Mouse (Mus musculus) MEL (cell line): Measurements from ENCODE around the gene A030014E15Rik. TPM values are rescaled to one million over a fixed set of nuclear protein-coding genes. Genes with fewer than 3 reads are reported as not detected.
"Not testable (repeated sequence)": the region's sequence is repeated elsewhere in the genome, so short reads cannot be mapped to it uniquely, and the experiment has no call there.

Source experiments
- DNase-seq: peaks from one replicate; pipeline ENCODE4 v3.0.0; 2011; ENCODE audit warnings: low read depth, low spot score
- H3K27ac ChIP-seq: 2 replicates; pipeline ENCODE4 v1.5.1; 2012; ENCODE audit warnings: low read depth, mild to moderate bottlenecking, control low read depth, low read length, moderate library complexity; ENCODE audit not compliant: control insufficient read depth
- H3K27me3 ChIP-seq, 2 experiments: fragments of 150-350 bp in 1 of 2; sonication (generic) in 1 of 2; 2 replicates each; pipeline ENCODE4 v1.6.1; 2012; ENCODE audit warnings: low read length in 2 of 2, mild to moderate bottlenecking in 2 of 2, improper control_type of control experiment in 1 of 2, moderate library complexity in 1 of 2; ENCODE audit not compliant: insufficient read depth in 2 of 2, control insufficient read depth in 1 of 2
- H3K36me3 ChIP-seq, 2 experiments: 2 replicates each; pipeline ENCODE4 v1.6.1; 2012 to 2014; ENCODE audit warnings: low read length in 2 of 2, improper control_type of control experiment in 1 of 2, inconsistent platforms in 1 of 2, mild to moderate bottlenecking in 1 of 2; ENCODE audit not compliant: insufficient read depth in 2 of 2, control insufficient read depth in 1 of 2
- H3K4me1 ChIP-seq, 2 experiments: fragments of 150-350 bp in 1 of 2; sonication (generic) in 1 of 2; 2 replicates each; pipeline ENCODE4 v1.6.1; 2012; ENCODE audit warnings: low read length in 2 of 2, improper control_type of control experiment in 1 of 2, mild to moderate bottlenecking in 1 of 2; ENCODE audit not compliant: insufficient read depth in 2 of 2, control insufficient read depth in 1 of 2
- H3K4me3 ChIP-seq, 2 experiments: fragments of 150-350 bp in 1 of 2; sonication (generic) in 1 of 2; 2 replicates each; pipeline ENCODE4 v1.5.1; 2012; ENCODE audit warnings: low read depth in 2 of 2, low read length in 2 of 2, mild to moderate bottlenecking in 2 of 2, moderate library complexity in 2 of 2, control low read depth in 1 of 2, improper control_type of control experiment in 1 of 2; ENCODE audit not compliant: control insufficient read depth in 1 of 2, insufficient read depth in 1 of 2
- H3K79me2 ChIP-seq: 2 replicates; pipeline ENCODE4 v1.6.1; 2012; ENCODE audit warnings: mild to moderate bottlenecking, low read length, moderate library complexity; ENCODE audit not compliant: control insufficient read depth, poor library complexity, insufficient read depth
- H3K9ac ChIP-seq: 2 replicates; pipeline ENCODE4 v1.6.1; 2012; ENCODE audit warnings: low read depth, mild to moderate bottlenecking, control low read depth, low read length, moderate library complexity; ENCODE audit not compliant: control insufficient read depth, poor library complexity, severe bottlenecking
- H3K9me3 ChIP-seq: fragments of 150-350 bp; sonication (generic); replicated peaks from 2 replicates; pipeline ENCODE4 v1.6.1; 2012; ENCODE audit warnings: mild to moderate bottlenecking, low read length, improper control_type of control experiment, moderate library complexity; ENCODE audit not compliant: insufficient read depth
- CHD1 ChIP-seq: IDR thresholded peaks from 2 replicates; pipeline ENCODE4 v1.6.1; 2012; ENCODE audit warnings: low read depth, mild to moderate bottlenecking, inconsistent platforms, low read length, improper control_type of control experiment
- E2F4 ChIP-seq: IDR thresholded peaks from 2 replicates; pipeline ENCODE4 v1.6.1; 2011; ENCODE audit warnings: low read depth, low read length, improper control_type of control experiment, borderline replicate concordance
- ELF1 ChIP-seq: IDR thresholded peaks from 2 replicates; pipeline ENCODE4 v1.6.1; 2014; ENCODE audit warnings: low read depth, mild to moderate bottlenecking, inconsistent platforms, low read length, improper control_type of control experiment, moderate library complexity
- ETS1 ChIP-seq: IDR thresholded peaks from 2 replicates; pipeline ENCODE4 v1.6.1; 2012; ENCODE audit warnings: low read depth, mild to moderate bottlenecking, inconsistent platforms, low read length, improper control_type of control experiment, moderate library complexity
- GABPA ChIP-seq: IDR thresholded peaks from 2 replicates; pipeline ENCODE4 v1.6.1; 2012; ENCODE audit warnings: low read depth, mild to moderate bottlenecking, inconsistent platforms, low read length, improper control_type of control experiment, moderate library complexity
- GATA1 ChIP-seq: IDR thresholded peaks from 2 replicates; pipeline ENCODE4 v1.6.1; 2011; ENCODE audit warnings: low read depth, low read length, improper control_type of control experiment
- HCFC1 ChIP-seq: IDR thresholded peaks from 2 replicates; pipeline ENCODE4 v1.6.1; 2012; ENCODE audit warnings: low read depth, mild to moderate bottlenecking, inconsistent platforms, low read length, improper control_type of control experiment, moderate library complexity
- MXI1 ChIP-seq: IDR thresholded peaks from 2 replicates; pipeline ENCODE4 v1.6.1; 2011; ENCODE audit warnings: mild to moderate bottlenecking, low read depth, low read length, improper control_type of control experiment
- NRF1 ChIP-seq: IDR thresholded peaks from 2 replicates; pipeline ENCODE4 v1.6.1; 2014; ENCODE audit warnings: low read depth, mild to moderate bottlenecking, inconsistent platforms, low read length, improper control_type of control experiment, moderate library complexity; ENCODE audit not compliant: poor library complexity, insufficient read depth, severe bottlenecking
- POLR2A ChIP-seq, 2 experiments: IDR thresholded peaks; 2 replicates each; pipeline ENCODE4 v1.6.1; 2011 to 2012; ENCODE audit warnings: low read length in 2 of 2, mild to moderate bottlenecking in 2 of 2, control low read depth in 1 of 2, improper control_type of control experiment in 1 of 2, low read depth in 1 of 2, moderate library complexity in 1 of 2; ENCODE audit not compliant: control insufficient read depth in 1 of 2, insufficient read depth in 1 of 2, poor library complexity in 1 of 2
- POLR2AphosphoS2 ChIP-seq: IDR thresholded peaks from 2 replicates; pipeline ENCODE4 v1.6.1; 2011; ENCODE audit warnings: low read length, improper control_type of control experiment
- TAL1 ChIP-seq: IDR thresholded peaks from 2 replicates; pipeline ENCODE4 v1.6.1; 2012; ENCODE audit warnings: mild to moderate bottlenecking, inconsistent platforms, low read length, moderate library complexity, mixed read lengths
- TBP ChIP-seq: IDR thresholded peaks from 2 replicates; pipeline ENCODE4 v1.8.0; 2011; ENCODE audit warnings: low read depth, low read length, improper control_type of control experiment
- TCF12 ChIP-seq: IDR thresholded peaks from 2 replicates; pipeline ENCODE4 v1.6.1; 2014; ENCODE audit warnings: low read depth, mild to moderate bottlenecking, inconsistent platforms, low read length, improper control_type of control experiment, moderate library complexity
- UBTF ChIP-seq: IDR thresholded peaks from 2 replicates; pipeline ENCODE4 v1.6.1; 2012; ENCODE audit warnings: low read depth, mild to moderate bottlenecking, inconsistent platforms, low read length, improper control_type of control experiment, moderate library complexity, borderline replicate concordance; ENCODE audit not compliant: insufficient read depth
- ZC3H11A ChIP-seq: IDR thresholded peaks from 2 replicates; pipeline ENCODE4 v1.6.1; 2012; ENCODE audit warnings: low read depth, mild to moderate bottlenecking, inconsistent platforms, low read length, improper control_type of control experiment
- polyA plus RNA-seq, 2 experiments: library from polyadenylated mRNA; stranded (reverse) in 1 of 2; unstranded in 1 of 2; fragments of >175 nt in 1 of 2; fragments of >200 nt in 1 of 2; gene quantifications; 2 replicates each; pipeline versions ENCODE4 v1.2.1 to v1.2.4; 2012; ENCODE audit warnings: low replicate concordance in 2 of 2, low read depth in 1 of 2; ENCODE audit not compliant: insufficient read length in 2 of 2, insufficient read depth in 1 of 2, missing spikeins in 1 of 2
- total RNA-seq: library from RNA; depleted of rRNA; stranded (reverse); fragments of 300-350 nt; gene quantifications from 2 replicates; pipeline ENCODE4 v1.2.3, GENCODE M21; 2012

Gene A030014E15Rik
- total and polyA plus RNA-seq, 3 experiments: not detected

- TF ChIP-seq ZC3H11A: no peak
- TF ChIP-seq TAL1: no peak
- no peak for TF ChIP-seq ELF1
- TF ChIP-seq HCFC1: no peak
- no peak for TF ChIP-seq POLR2AphosphoS2
- no peak for TF ChIP-seq TBP
- no peak for TF ChIP-seq POLR2A (IDR thresholded peaks at IDR 0.05; ENCODE audit: control insufficient read depth in 1 of 2, insufficient read depth in 1 of 2, low read depth in 1 of 2, low read length in 2 of 2, poor library complexity in 1 of 2)
- no peak for TF ChIP-seq TCF12
- no peak for TF ChIP-seq UBTF
- TF ChIP-seq ETS1: no peak
- TF ChIP-seq GABPA: no peak
- TF ChIP-seq MXI1: no peak
- no peak for TF ChIP-seq GATA1
- TF ChIP-seq E2F4: no peak
- TF ChIP-seq NRF1: no peak
- no peak for TF ChIP-seq CHD1
- TF ChIP-seq, all 39 proteins: peak for 0
- H3K4me3 ChIP-seq: no peak within 1 kb of the TSS
- no peaks in the 10 kb centered on the region for H3K4me1 ChIP-seq
- H3K9ac ChIP-seq: no peak within 1 kb of the TSS
- H3K79me2 ChIP-seq: no peaks in the 10 kb centered on the region
- no peak within 1 kb of the TSS for H3K27ac ChIP-seq
- H3K36me3 ChIP-seq: no peaks in the 10 kb centered on the region
- DNase-seq: no peak
- H3K9me3 ChIP-seq: no peaks in the 10 kb centered on the region
- no peaks in the 10 kb centered on the region for H3K27me3 ChIP-seq
These were observed 11.7 kb upstream of the A030014E15Rik start, which contains the start of gene A030005L19Rik for GRCm38 (mm10) chr1:82913025-82913424. TSS of gene A030005L19Rik (plus strand) at chr1:82913325.

DNA sequence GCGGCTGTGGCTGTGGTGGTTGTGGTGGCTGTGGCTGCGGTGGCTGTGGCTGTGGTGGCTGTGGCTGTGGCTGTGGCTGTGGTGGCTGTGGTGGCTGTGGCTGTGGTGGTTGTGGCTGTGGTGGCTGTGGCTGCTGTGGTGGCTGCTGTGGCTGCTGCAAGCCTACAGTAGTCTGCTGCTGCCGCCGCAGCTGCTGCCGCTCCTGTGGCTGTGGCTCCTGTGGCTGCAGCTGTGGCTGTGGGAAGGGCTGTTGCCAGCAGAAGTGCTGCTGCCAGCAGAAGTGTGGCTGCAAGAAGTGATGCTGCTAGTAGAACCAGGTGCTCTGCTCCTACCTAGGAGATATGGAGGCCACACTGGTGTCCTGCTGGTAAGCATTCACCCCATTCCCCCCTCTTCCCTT lies 11.3 kb upstream of the A030014E15Rik start:
- DNase-seq, H3K27me3 ChIP-seq, H3K36me3 ChIP-seq, H3K4me3 ChIP-seq, H3K79me2 ChIP-seq, H3K9me3 ChIP-seq, H3K9ac ChIP-seq, H3K27ac ChIP-seq, H3K4me1 ChIP-seq: not testable (repeated sequence)

GRCm38 (mm10) chr1:82930558-82930957 lies 5.8 kb downstream of the A030014E15Rik start:
- not testable (repeated sequence) for H3K27me3 ChIP-seq, H3K27ac ChIP-seq, DNase-seq, H3K9ac ChIP-seq, H3K36me3 ChIP-seq, H3K4me3 ChIP-seq, H3K4me1 ChIP-seq, H3K79me2 ChIP-seq, H3K9me3 ChIP-seq

DNA sequence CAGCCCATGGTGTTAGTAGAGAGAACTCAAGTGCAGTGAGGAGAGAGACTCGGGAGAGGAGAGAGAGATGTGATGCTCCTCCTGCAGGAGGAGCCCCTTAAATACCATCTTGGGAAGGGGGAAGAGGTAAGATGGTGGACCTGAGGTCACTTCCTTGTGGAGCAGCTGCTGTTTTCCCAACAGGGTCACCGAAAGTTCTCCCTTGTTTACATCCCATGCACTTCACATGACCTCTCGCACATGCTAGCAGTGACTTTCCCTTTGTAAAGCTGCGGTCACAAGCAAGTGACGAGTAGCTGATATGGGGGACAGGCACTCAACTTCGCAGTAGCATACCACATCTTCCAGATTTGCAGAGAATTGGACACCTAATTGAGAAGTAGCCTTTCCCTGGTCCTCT lies 6.6 kb downstream of the A030014E15Rik start, which contains the start of gene Gm6217:
Gene Gm6217 (minus strand): TSS at position 74 of the 400 bp plus-strand sequence.
- not testable (repeated sequence) for H3K36me3 ChIP-seq, H3K9ac ChIP-seq, H3K79me2 ChIP-seq, H3K4me1 ChIP-seq, DNase-seq, H3K27me3 ChIP-seq, H3K9me3 ChIP-seq, H3K4me3 ChIP-seq, H3K27ac ChIP-seq
